Mouse (Mus musculus) mouse trophoblast stem cell (cell line): ENCODE data around the gene Dtx3.

Experiments
- in situ Hi-C, 2 experiments: fragments of 300-500 bp; cut with MseI, MboI; formaldehyde crosslinking; loops; 2 replicates in 1 of 2; 3 replicates in 1 of 2; pipeline ENCODE4 v1.15.1; 2025

The Dtx3 gene

GRCm38 (mm10) chr10:127143228-127143627, 52.3 kb downstream of the Dtx3 start:
- in situ Hi-C loops, result no loop called here

- in situ Hi-C loops, result no loop called here
Observed at GRCm38 (mm10) chr10:127141500-127141899, 54.0 kb downstream of the Dtx3 start.

- in situ Hi-C loops, result no loop called here
Observed at GRCm38 (mm10) chr10:127140971-127141370, 54.6 kb downstream of the Dtx3 start.
